Comparison of ENCODE assay signal across 10 mouse cellular contexts in genomic region chr4:133199743-133200142, GRCm38 (mm10). TPM values are rescaled to one million over a fixed set of nuclear protein-coding genes. Genes with fewer than 3 reads are reported as not detected.
DNase-seq lines count a peak whose midpoint lies in the region; ATAC-seq and TF ChIP-seq lines count a peak whose summit lies in the region.
"Had no signal": no experiment of that assay in that cellular context is flagged by ENCODE, and none has a peak within 500 bp of the region (broad histone marks: within the 10 kb centered on the region; RNA-seq: fewer than 3 reads in every experiment).

No protein-coding gene starts in this region.

- WGBS in forebrain, embryonic 15.5 days = 70% methylated on average over 6 of the region's 6 CpGs
- 72% methylated on average over 6 of the region's 6 CpGs for WGBS in forebrain, embryonic 13.5 days
- 71% methylated on average over 6 of the region's 6 CpGs for WGBS in kidney, embryonic 15.5 days
- 43% methylated on average over 6 of the region's 6 CpGs for WGBS in limb, embryonic 11.5 days

- H3K4me1 ChIP-seq in forebrain, embryonic 15.5 days = peaks cover 59% of the 10 kb centered on the region
- peaks cover 65% of the 10 kb centered on the region for H3K4me1 ChIP-seq in forebrain, embryonic 13.5 days
- peaks cover 64% of the 10 kb centered on the region for H3K4me1 ChIP-seq in kidney, embryonic 15.5 days
- peaks cover 12 to 43% of the 10 kb centered on the region in 2 experiments for H3K4me1 ChIP-seq in ES-E14 (ENCODE audit: control insufficient read depth in 2 of 2, insufficient read depth in 2 of 2, low read length in 2 of 2, poor library complexity in 1 of 2)
- H3K4me1 ChIP-seq in limb, embryonic 11.5 days (ENCODE audit: control insufficient read depth, insufficient read depth, low read length) = peaks cover 59% of the 10 kb centered on the region

- no peak overlapping the region for H3K4me3 ChIP-seq in forebrain, embryonic 15.5 days
- no peak overlapping the region for H3K4me3 ChIP-seq in forebrain, embryonic 13.5 days
- no peak overlapping the region for H3K4me3 ChIP-seq in kidney, embryonic 15.5 days (replicated peaks)
- H3K4me3 ChIP-seq in ES-E14 (ENCODE audit: insufficient read depth in 1 of 2, low read depth in 1 of 2, low read length in 2 of 2, poor library complexity in 1 of 2, severe bottlenecking in 1 of 2) = no peak overlapping the region
- H3K4me3 ChIP-seq in limb, embryonic 11.5 days (ENCODE audit: low read depth, low read length) = no peak overlapping the region
- H3K4me3 ChIP-seq: liver, embryonic 13.5 days had no signal

- H3K9me3 ChIP-seq in forebrain, embryonic 15.5 days = no peaks in the 10 kb centered on the region
- no peaks in the 10 kb centered on the region for H3K9me3 ChIP-seq in forebrain, embryonic 13.5 days (replicated peaks)
- no peaks in the 10 kb centered on the region for H3K9me3 ChIP-seq in kidney, embryonic 15.5 days (replicated peaks)
- no peaks in the 10 kb centered on the region for H3K9me3 ChIP-seq in ES-E14 (ENCODE audit: control insufficient read depth, insufficient read depth, low read depth, low read length)
- no peaks in the 10 kb centered on the region for H3K9me3 ChIP-seq in limb, embryonic 11.5 days (ENCODE audit: control insufficient read depth, low read length)
- H3K9me3 ChIP-seq: liver, embryonic 13.5 days had no signal

- in situ Hi-C loops in ES-E14 (cut with MboI; ENCODE audit: low sequenced_read_pairs in 2 of 2, unreplicated experiment in 2 of 2) = no loop called here

- no peak for ATAC-seq in forebrain, embryonic 15.5 days (replicated peaks)
- ATAC-seq in forebrain, embryonic 13.5 days = no peak
- no peak for ATAC-seq in kidney, embryonic 15.5 days (replicated peaks; ENCODE audit: low FRiP score)
- ATAC-seq in limb, embryonic 11.5 days (ENCODE audit: insufficient number of reproducible peaks, low FRiP score, low TSS enrichment, low read depth) = no peak

- DNase-seq in kidney, adult 11 months = no peak
- no peak for DNase-seq in ES-E14 (ENCODE audit: low read depth, low spot score)
- DNase-seq in limb, embryonic 11.5 days (ENCODE audit: low spot score) = no peak
- DNase-seq in ovary, adult 18-20 months (ENCODE audit: low spot score) = no peak
- no peak for DNase-seq in adrenal gland, postnatal 14 days
- DNase-seq: layer of hippocampus, adult 9-11 months; liver, embryonic 13.5 days had no signal

- H3K27me3 ChIP-seq in forebrain, embryonic 15.5 days = no peaks in the 10 kb centered on the region
- H3K27me3 ChIP-seq in forebrain, embryonic 13.5 days = no peaks in the 10 kb centered on the region
- no peaks in the 10 kb centered on the region for H3K27me3 ChIP-seq in kidney, embryonic 15.5 days
- no peaks in the 10 kb centered on the region for H3K27me3 ChIP-seq in limb, embryonic 11.5 days (ENCODE audit: control insufficient read depth, insufficient read depth, low read length)
- H3K27me3 ChIP-seq: liver, embryonic 13.5 days had no signal

- no peak overlapping the region for H3K9ac ChIP-seq in forebrain, embryonic 15.5 days (replicated peaks)
- no peak overlapping the region for H3K9ac ChIP-seq in forebrain, embryonic 13.5 days
- peak overlapping the region; percentile 26; the same call in 1 of the 2 replicates for H3K9ac ChIP-seq in kidney, embryonic 15.5 days
- peak overlapping the region; percentile 38; the same call in 1 of the 2 replicates for H3K9ac ChIP-seq in ES-E14 (ENCODE audit: insufficient read depth, low read depth, low read length, poor library complexity, severe bottlenecking)
- H3K9ac ChIP-seq in limb, embryonic 11.5 days (ENCODE audit: low read length) = no peak overlapping the region
- H3K9ac ChIP-seq: liver, embryonic 13.5 days had no signal

- H3K27ac ChIP-seq in forebrain, embryonic 15.5 days (replicated peaks) = peak overlapping the region; percentile 83; the same call in 1 of the 2 replicates
- H3K27ac ChIP-seq in forebrain, embryonic 13.5 days = no peak overlapping the region
- peak overlapping the region; percentile 70 for H3K27ac ChIP-seq in kidney, embryonic 15.5 days
- H3K27ac ChIP-seq in ES-E14 (ENCODE audit: insufficient read depth, low read depth, low read length, poor library complexity, severe bottlenecking) = no peak overlapping the region
- H3K27ac ChIP-seq in limb, embryonic 11.5 days (replicated peaks; ENCODE audit: low read depth, low read length) = peak overlapping the region; percentile 30

- peaks cover 9% of the 10 kb centered on the region for H3K36me3 ChIP-seq in forebrain, embryonic 15.5 days
- peaks cover 20% of the 10 kb centered on the region for H3K36me3 ChIP-seq in forebrain, embryonic 13.5 days (ENCODE audit: poor library complexity, severe bottlenecking)
- H3K36me3 ChIP-seq in kidney, embryonic 15.5 days = peaks cover 27% of the 10 kb centered on the region
- H3K36me3 ChIP-seq in ES-E14 (ENCODE audit: control insufficient read depth, insufficient read depth, low read length, poor library complexity, severe bottlenecking) = peaks cover 16% of the 10 kb centered on the region
- no peaks in the 10 kb centered on the region for H3K36me3 ChIP-seq in limb, embryonic 11.5 days (ENCODE audit: control insufficient read depth, insufficient read depth, low read length)

- H3K4me2 ChIP-seq in forebrain, embryonic 15.5 days (replicated peaks) = no peak overlapping the region
- no peak overlapping the region for H3K4me2 ChIP-seq in forebrain, embryonic 13.5 days
- H3K4me2 ChIP-seq in kidney, embryonic 15.5 days = peak overlapping the region; percentile 31; the same call in 1 of the 2 replicates
- no peak overlapping the region; the same call in 1 of the 2 replicates for H3K4me2 ChIP-seq in limb, embryonic 11.5 days (ENCODE audit: low read depth, severe bottlenecking)
- H3K4me2 ChIP-seq: liver, embryonic 13.5 days had no signal

TF ChIP-seq in ES-E14, 5 proteins besides CTCF, POLR2A, EP300 and RAD21:
- TF ChIP-seq CHD2 (IDR thresholded peaks at IDR 0.05; ENCODE audit: low read depth, low read length) (no peak), ZNF384 (IDR thresholded peaks at IDR 0.05; ENCODE audit: low read depth, low read length) (no peak), ZC3H11A (IDR thresholded peaks at IDR 0.05; ENCODE audit: borderline replicate concordance, low read depth, low read length) (no peak), MAFK (IDR thresholded peaks at IDR 0.05; ENCODE audit: insufficient read depth, low read depth, low read length) (no peak), HCFC1 (IDR thresholded peaks at IDR 0.05; ENCODE audit: borderline replicate concordance, insufficient read depth, low read length) (no peak)

RNA-seq across cellular contexts. Expression of gene Cd164l2, which starts 12.2 kb away (rescaled TPM):
- 0.38 and 0.87 TPM in 2 replicates for polyA plus RNA-seq in forebrain, embryonic 15.5 days (2015; fragmentation: Nextera tagmentation; extraction: Ambion mirVana)
- 0.17 and 0.30 TPM in 2 replicates for polyA plus RNA-seq in forebrain, embryonic 13.5 days (2015; fragmentation: Nextera tagmentation; extraction: Ambion mirVana)
- polyA plus RNA-seq in kidney, embryonic 15.5 days (2015; fragmentation: Nextera tagmentation; extraction: Ambion mirVana) = 7.8 and 8.2 TPM in 2 replicates
- total RNA-seq in ES-E14 (2012; rRNA removed) = 2.2 and 5.7 TPM in 2 replicates
- 1.8 and 2.4 TPM in 2 replicates for polyA plus RNA-seq in limb, embryonic 11.5 days (2014; fragmentation: Nextera tagmentation; extraction: Ambion mirVana)
- total RNA-seq in adrenal gland, postnatal 14 days (2021) = 2.4 and 5.0 TPM in 2 replicates

RNA-seq across cellular contexts. Expression of gene Gpr3, which starts 12.6 kb away (rescaled TPM):
- 0.48 and 0.55 TPM in 2 replicates for polyA plus RNA-seq in forebrain, embryonic 15.5 days (2015; fragmentation: Nextera tagmentation; extraction: Ambion mirVana)
- 0.33 and 0.57 TPM in 2 replicates for polyA plus RNA-seq in forebrain, embryonic 13.5 days (2015; fragmentation: Nextera tagmentation; extraction: Ambion mirVana)
- polyA plus RNA-seq in kidney, embryonic 15.5 days (2015; fragmentation: Nextera tagmentation; extraction: Ambion mirVana) = 0.09 and 0.12 TPM in 2 replicates
- 0.85 and 1.5 TPM in 2 replicates for total RNA-seq in ES-E14 (2012; rRNA removed)
- polyA plus RNA-seq in limb, embryonic 11.5 days (2014; fragmentation: Nextera tagmentation; extraction: Ambion mirVana) = 0.33 and 0.47 TPM in 2 replicates
- total RNA-seq in adrenal gland, postnatal 14 days (2021) = 0.19 TPM in 2 replicates
- polyA plus RNA-seq: liver, embryonic 13.5 days had no signal

RNA-seq across cellular contexts. Expression of gene Map3k6, which starts 40.9 kb away (rescaled TPM):
- polyA plus RNA-seq in forebrain, embryonic 15.5 days (2015; fragmentation: Nextera tagmentation; extraction: Ambion mirVana) = 1.7 and 1.8 TPM in 2 replicates
- polyA plus RNA-seq in forebrain, embryonic 13.5 days (2015; fragmentation: Nextera tagmentation; extraction: Ambion mirVana) = 0.92 and 1.0 TPM in 2 replicates
- 4.0 and 4.3 TPM in 2 replicates for polyA plus RNA-seq in kidney, embryonic 15.5 days (2015; fragmentation: Nextera tagmentation; extraction: Ambion mirVana)
- 2.7 and 4.3 TPM in 2 replicates for total RNA-seq in ES-E14 (2012; rRNA removed)
- 0.98 and 1.7 TPM in 2 replicates for polyA plus RNA-seq in limb, embryonic 11.5 days (2014; fragmentation: Nextera tagmentation; extraction: Ambion mirVana)
- 35.3 and 61.4 TPM in 2 replicates for total RNA-seq in adrenal gland, postnatal 14 days (2021)

Comparison
In these comparisons a context has a peak if more than half of its experiments do, and no peak if none do; other contexts are left out.
1. H3K27ac ChIP-seq: peak in forebrain, embryonic 15.5 days (single experiment), kidney, embryonic 15.5 days (single experiment) and limb, embryonic 11.5 days (single experiment); none in forebrain, embryonic 13.5 days (single experiment) and ES-E14 (single experiment).
2. H3K9ac ChIP-seq: peak in kidney, embryonic 15.5 days (single experiment) and ES-E14 (single experiment); none in forebrain, embryonic 15.5 days (single experiment), forebrain, embryonic 13.5 days (single experiment) and limb, embryonic 11.5 days (single experiment).